Comparison of ENCODE assay signal across 17 mouse cellular contexts in the genomic region with DNA sequence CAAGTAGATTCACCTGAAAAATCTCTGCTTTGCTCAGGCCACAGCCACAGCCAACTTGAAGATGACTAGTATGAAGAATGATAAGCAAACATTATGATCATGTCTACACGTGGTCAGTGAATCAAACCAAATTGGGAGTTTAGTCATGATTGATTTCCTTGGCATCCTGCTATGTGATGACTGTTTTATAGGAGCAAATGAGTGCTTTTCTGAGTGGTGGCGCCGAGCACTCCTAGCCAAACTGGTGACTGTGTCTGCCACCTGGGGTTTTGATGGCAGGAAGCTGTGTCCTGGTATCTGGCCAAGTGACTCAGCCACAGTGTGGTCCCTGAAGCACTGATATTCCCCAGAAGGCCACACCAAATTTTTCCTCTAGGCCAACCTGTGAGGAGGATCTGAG.
DNase-seq lines count a peak whose midpoint lies in the region; ATAC-seq and TF ChIP-seq lines count a peak whose summit lies in the region.
"Had no signal": no experiment of that assay in that cellular context is flagged by ENCODE, and none has a peak within 500 bp of the region (broad histone marks: within the 10 kb centered on the region; RNA-seq: fewer than 3 reads in every experiment).

No protein-coding gene starts in this region.

- H3K4me3 ChIP-seq in stomach, postnatal 0 days (ENCODE audit: low read depth, low read length) = no peak overlapping the region
- H3K4me3 ChIP-seq: heart, embryonic 10.5 days; midbrain, embryonic 13.5 days had no signal

- H3K4me2 ChIP-seq in stomach, postnatal 0 days (replicated peaks; ENCODE audit: low read depth) = no peak overlapping the region
- H3K4me2 ChIP-seq: hindbrain, embryonic 14.5 days; midbrain, embryonic 13.5 days had no signal

- DNase-seq in cerebellum, postnatal 36 days = peak; percentile 7 to 14
- DNase-seq in cerebellum, adult 8-10 months = no peak
- DNase-seq in right cerebral cortex, adult 2 months (ENCODE audit: low spot score in 2 of 2) = peak; percentile 4 to 11
- DNase-seq in right cerebral cortex, postnatal 4 days = no peak
- DNase-seq in adrenal gland, postnatal 25 days = peak; percentile 57
- no peak for DNase-seq in stomach, postnatal 0 days (ENCODE audit: low spot score)
- no peak for DNase-seq in kidney, postnatal 14 days
- no peak for DNase-seq in embryo, embryonic 11 days
- DNase-seq: forebrain, postnatal 0 days; gastrocnemius, postnatal 36 days; heart, postnatal 14 days; kidney, adult 18-20 months; kidney, postnatal 4 days; thymus, adult 18-20 months had no signal

- no peak for TF ChIP-seq EP300 in stomach, postnatal 0 days (optimal IDR thresholded peaks at IDR 0.05)

- no peaks in the 10 kb centered on the region for H3K4me1 ChIP-seq in stomach, postnatal 0 days (replicated peaks; ENCODE audit: control insufficient read depth, insufficient read depth)
- H3K4me1 ChIP-seq: midbrain, embryonic 13.5 days had no signal

- H3K9me3 ChIP-seq in stomach, postnatal 0 days (ENCODE audit: control insufficient read depth, low read length) = no peaks in the 10 kb centered on the region
- H3K9me3 ChIP-seq: heart, embryonic 10.5 days; midbrain, embryonic 13.5 days had no signal

- no peak overlapping the region for H3K9ac ChIP-seq in stomach, postnatal 0 days (ENCODE audit: low read length)
- H3K9ac ChIP-seq: forebrain, postnatal 0 days; hindbrain, embryonic 14.5 days; midbrain, embryonic 13.5 days had no signal

- ATAC-seq in stomach, postnatal 0 days (ENCODE audit: low FRiP score, low TSS enrichment) = no peak
- ATAC-seq: forebrain, postnatal 0 days; midbrain, embryonic 13.5 days had no signal

- WGBS in stomach, postnatal 0 days = 70% methylated on average over 3 of the region's 3 CpGs

- no peak overlapping the region for H3K27ac ChIP-seq in stomach, postnatal 0 days (replicated peaks)
- H3K27ac ChIP-seq: heart, embryonic 10.5 days; hindbrain, embryonic 14.5 days; midbrain, embryonic 13.5 days had no signal

- H3K36me3 ChIP-seq in stomach, postnatal 0 days (ENCODE audit: control insufficient read depth, insufficient read depth, low read length) = no peaks in the 10 kb centered on the region
- H3K36me3 ChIP-seq: heart, embryonic 10.5 days; midbrain, embryonic 13.5 days had no signal

- TF ChIP-seq CTCF in stomach, postnatal 0 days (IDR thresholded peaks at IDR 0.05; ENCODE audit: low read depth) = no peak

- H3K27me3 ChIP-seq in stomach, postnatal 0 days (ENCODE audit: control insufficient read depth, insufficient read depth, low read length) = no peaks in the 10 kb centered on the region
- H3K27me3 ChIP-seq: midbrain, embryonic 13.5 days had no signal

Comparison
In these comparisons a context has a peak if more than half of its experiments do, and no peak if none do; other contexts are left out.
1. DNase-seq: peak in cerebellum, postnatal 36 days (2 of 2), right cerebral cortex, adult 2 months (2 of 2) and adrenal gland, postnatal 25 days (single experiment); none in cerebellum, adult 8-10 months (single experiment), right cerebral cortex, postnatal 4 days (single experiment), stomach, postnatal 0 days (single experiment), kidney, postnatal 14 days (single experiment) and embryo, embryonic 11 days (single experiment).